Mouse (Mus musculus): Measurements from ENCODE around the gene Rprd2. TPM values are rescaled to one million over a fixed set of nuclear protein-coding genes. Genes with fewer than 3 reads are reported as not detected.
A peak's percentile ranks its signal among the peaks of the same experiment; 100 is the strongest.

The Rprd2 gene
- polyA plus RNA-seq, 1 experiment from 2014 or later = 24.9 TPM

GRCm38 (mm10) chr3:95740406-95740805 lies 78.3 kb downstream of the Rprd2 start:
- WGBS = 39% methylated on average over 8 of the region's 8 CpGs

GRCm38 (mm10) chr3:95739353-95740104 lies 79.1 kb downstream of the Rprd2 start, which contains the start of gene Ecm1:
Ecm1 (minus strand) TSS chr3:95739569.
- H3K9ac ChIP-seq (replicated peaks; ENCODE audit: low read depth, low read length) = no peak within 1 kb of the TSS
- H3K27ac ChIP-seq (ENCODE audit: low read length) = peak within 1 kb of the TSS; percentile 27; the same call in 1 of the 2 replicates
- WGBS = 65% methylated on average over 7 of the region's 7 CpGs
- H3K9me3 ChIP-seq (ENCODE audit: control insufficient read depth, low read depth, low read length) = no peaks in the 10 kb centered on the region
- no peak within 1 kb of the TSS for H3K4me3 ChIP-seq (ENCODE audit: low read depth, low read length)
- 0 out of 2 replicates have a peak, but pooled peaks have one; percentile 38 for ATAC-seq (ENCODE audit: insufficient number of reproducible peaks, insufficient read depth, low FRiP score, low read depth)
- no peak within 1 kb of the TSS for H3K4me2 ChIP-seq (replicated peaks; ENCODE audit: low read depth, low read length)
- H3K36me3 ChIP-seq (ENCODE audit: control insufficient read depth, insufficient read depth, low read length) = peaks cover 21% of the 10 kb centered on the region
- H3K4me1 ChIP-seq (ENCODE audit: control insufficient read depth, insufficient read depth, low read length) = 0 out of 2 replicates have a peak, but pooled peaks cover 12% of the 10 kb centered on the region
- no peaks in the 10 kb centered on the region for H3K27me3 ChIP-seq (ENCODE audit: control insufficient read depth, insufficient read depth, low read length)

More at GRCm38 (mm10) chr3:95740406-95740805, 78.3 kb downstream of the Rprd2 start:
- Histone ChIP-seq H3K4me3 (ENCODE audit: low read depth, low read length) (no peak overlapping the region), H3K27ac (ENCODE audit: low read length) (peak overlapping the region; percentile 13; the same call in 1 of the 2 replicates), H3K9ac (replicated peaks; ENCODE audit: low read depth, low read length) (no peak overlapping the region), H3K36me3 (ENCODE audit: control insufficient read depth, insufficient read depth, low read length) (peaks cover 28% of the 10 kb centered on the region), H3K4me2 (replicated peaks; ENCODE audit: low read depth, low read length) (no peak overlapping the region), H3K27me3 (ENCODE audit: control insufficient read depth, insufficient read depth, low read length) (no peaks in the 10 kb centered on the region), H3K9me3 (ENCODE audit: control insufficient read depth, low read depth, low read length) (no peaks in the 10 kb centered on the region), H3K4me1 (ENCODE audit: control insufficient read depth, insufficient read depth, low read length) (0 out of 2 replicates have a peak, but pooled peaks cover 10% of the 10 kb centered on the region)
- no peak for ATAC-seq (ENCODE audit: insufficient number of reproducible peaks, insufficient read depth, low FRiP score, low read depth)

- 83% methylated on average over 12 of the region's 12 CpGs for WGBS
- Histone ChIP-seq H3K4me3 (ENCODE audit: low read depth, low read length) (no peak overlapping the region), H3K27ac (ENCODE audit: low read length) (no peak overlapping the region)
Observed at GRCm38 (mm10) chr3:95735071-95735670, 83.5 kb downstream of the Rprd2 start.

GRCm38 (mm10) chr3:95734092-95734702 lies 84.5 kb downstream of the Rprd2 start:
- Histone ChIP-seq H3K9me3 (ENCODE audit: control insufficient read depth, low read depth, low read length) (no peaks in the 10 kb centered on the region), H3K4me2 (replicated peaks; ENCODE audit: low read depth, low read length) (no peak overlapping the region), H3K27me3 (ENCODE audit: control insufficient read depth, insufficient read depth, low read length) (no peaks in the 10 kb centered on the region), H3K27ac (ENCODE audit: low read length) (no peak overlapping the region), H3K4me1 (ENCODE audit: control insufficient read depth, insufficient read depth, low read length) (0 out of 2 replicates have a peak, but pooled peaks cover 12% of the 10 kb centered on the region), H3K4me3 (ENCODE audit: low read depth, low read length) (no peak overlapping the region), H3K36me3 (ENCODE audit: control insufficient read depth, insufficient read depth, low read length) (0 out of 2 replicates have a peak, but pooled peaks cover 2% of the 10 kb centered on the region), H3K9ac (replicated peaks; ENCODE audit: low read depth, low read length) (no peak overlapping the region)
- 70% methylated on average over 13 of the region's 13 CpGs for WGBS
- no peak for ATAC-seq (ENCODE audit: insufficient number of reproducible peaks, insufficient read depth, low FRiP score, low read depth)

More at GRCm38 (mm10) chr3:95735071-95735670, 83.5 kb downstream of the Rprd2 start:
- ATAC-seq (ENCODE audit: insufficient number of reproducible peaks, insufficient read depth, low FRiP score, low read depth) = no peak
- Histone ChIP-seq H3K27me3 (ENCODE audit: control insufficient read depth, insufficient read depth, low read length) (no peaks in the 10 kb centered on the region), H3K4me1 (ENCODE audit: control insufficient read depth, insufficient read depth, low read length) (0 out of 2 replicates have a peak, but pooled peaks cover 18% of the 10 kb centered on the region), H3K36me3 (ENCODE audit: control insufficient read depth, insufficient read depth, low read length) (peaks cover 6% of the 10 kb centered on the region; the same call in 1 of the 2 replicates), H3K9ac (replicated peaks; ENCODE audit: low read depth, low read length) (no peak overlapping the region), H3K9me3 (ENCODE audit: control insufficient read depth, low read depth, low read length) (no peaks in the 10 kb centered on the region), H3K4me2 (replicated peaks; ENCODE audit: low read depth, low read length) (no peak overlapping the region)

- H3K9ac ChIP-seq (replicated peaks; ENCODE audit: low read depth, low read length) = 0 out of 2 replicates have a peak overlapping the region, but pooled peaks have one; percentile 10
- no peak overlapping the region for H3K4me3 ChIP-seq (ENCODE audit: low read depth, low read length)
- no peak overlapping the region for H3K4me2 ChIP-seq (replicated peaks; ENCODE audit: low read depth, low read length)
- 0 out of 2 replicates have a peak, but pooled peaks cover 2% of the 10 kb centered on the region for H3K36me3 ChIP-seq (ENCODE audit: control insufficient read depth, insufficient read depth, low read length)
- no peaks in the 10 kb centered on the region for H3K27me3 ChIP-seq (ENCODE audit: control insufficient read depth, insufficient read depth, low read length)
- 0 out of 2 replicates have a peak, but pooled peaks cover 8% of the 10 kb centered on the region for H3K4me1 ChIP-seq (ENCODE audit: control insufficient read depth, insufficient read depth, low read length)
- H3K27ac ChIP-seq (ENCODE audit: low read length) = no peak overlapping the region
- no peak for ATAC-seq (ENCODE audit: insufficient number of reproducible peaks, insufficient read depth, low FRiP score, low read depth)
- WGBS = 80% methylated on average over 11 of the region's 11 CpGs
- H3K9me3 ChIP-seq (ENCODE audit: control insufficient read depth, low read depth, low read length) = no peaks in the 10 kb centered on the region
Observed at GRCm38 (mm10) chr3:95732744-95733521, 85.7 kb downstream of the Rprd2 start.

- no peaks in the 10 kb centered on the region for H3K27me3 ChIP-seq (ENCODE audit: control insufficient read depth, insufficient read depth, low read length)
- 0 out of 2 replicates have a peak, but pooled peaks cover 8% of the 10 kb centered on the region for H3K4me1 ChIP-seq (ENCODE audit: control insufficient read depth, insufficient read depth, low read length)
- no peak overlapping the region for H3K4me2 ChIP-seq (replicated peaks; ENCODE audit: low read depth, low read length)
- ATAC-seq (ENCODE audit: insufficient number of reproducible peaks, insufficient read depth, low FRiP score, low read depth) = no peak
- H3K4me3 ChIP-seq (ENCODE audit: low read depth, low read length) = no peak overlapping the region
- 0 out of 2 replicates have a peak, but pooled peaks cover 2% of the 10 kb centered on the region for H3K36me3 ChIP-seq (ENCODE audit: control insufficient read depth, insufficient read depth, low read length)
- H3K9me3 ChIP-seq (ENCODE audit: control insufficient read depth, low read depth, low read length) = no peaks in the 10 kb centered on the region
- no peak overlapping the region for H3K27ac ChIP-seq (ENCODE audit: low read length)
- H3K9ac ChIP-seq (replicated peaks; ENCODE audit: low read depth, low read length) = 0 out of 2 replicates have a peak overlapping the region, but pooled peaks have one; percentile 10
- WGBS = 96% methylated on average over 9 of the region's 9 CpGs
Observed at GRCm38 (mm10) chr3:95732297-95732696, 86.4 kb downstream of the Rprd2 start.

GRCm38 (mm10) chr3:95731802-95732201 lies 86.9 kb downstream of the Rprd2 start:
- no peak overlapping the region for H3K4me3 ChIP-seq (ENCODE audit: low read depth, low read length)
- no peak overlapping the region for H3K4me2 ChIP-seq (replicated peaks; ENCODE audit: low read depth, low read length)
- H3K4me1 ChIP-seq (ENCODE audit: control insufficient read depth, insufficient read depth, low read length) = 0 out of 2 replicates have a peak, but pooled peaks cover 8% of the 10 kb centered on the region
- no peaks in the 10 kb centered on the region for H3K27me3 ChIP-seq (ENCODE audit: control insufficient read depth, insufficient read depth, low read length)
- no peak for ATAC-seq (ENCODE audit: insufficient number of reproducible peaks, insufficient read depth, low FRiP score, low read depth)
- WGBS = 91% methylated on average over 4 of the region's 4 CpGs
- no peak overlapping the region for H3K9ac ChIP-seq (replicated peaks; ENCODE audit: low read depth, low read length)
- H3K9me3 ChIP-seq (ENCODE audit: control insufficient read depth, low read depth, low read length) = no peaks in the 10 kb centered on the region
- H3K27ac ChIP-seq (ENCODE audit: low read length) = no peak overlapping the region
- 0 out of 2 replicates have a peak, but pooled peaks cover 2% of the 10 kb centered on the region for H3K36me3 ChIP-seq (ENCODE audit: control insufficient read depth, insufficient read depth, low read length)
